Mouse (Mus musculus): ENCODE measurements around the gene Stk35. TPM values are rescaled to one million over a fixed set of nuclear protein-coding genes. Genes with fewer than 3 reads are reported as not detected.
A peak's percentile ranks its signal among the peaks of the same experiment; 100 is the strongest.
"Not testable (repeated sequence)": the region's sequence is repeated elsewhere in the genome, so short reads cannot be mapped to it uniquely, and the experiment has no call there.

The Stk35 gene
- polyA plus RNA-seq, 1 experiment from 2014 or later = 8.8 TPM

DNA sequence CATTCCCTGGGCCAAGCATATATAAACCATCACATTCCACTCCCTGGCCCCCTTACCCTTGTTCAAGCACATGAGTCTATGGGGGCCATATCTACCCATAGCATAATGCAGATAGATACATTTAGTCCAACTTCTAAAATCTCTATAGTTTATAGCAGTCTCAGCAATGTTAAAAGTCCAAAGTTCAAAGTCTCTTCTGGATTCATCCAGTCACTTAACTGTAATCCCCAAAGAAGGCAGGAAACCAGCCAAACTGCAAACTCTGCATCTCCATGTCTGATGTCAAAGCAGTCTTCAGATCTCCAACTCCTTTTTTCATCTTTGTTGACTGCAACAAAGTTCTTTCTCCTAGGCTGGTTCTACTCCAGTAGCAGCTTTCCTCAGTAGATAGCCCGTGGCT is 38.0 kb downstream of the Stk35 start:
- H3K4me3 ChIP-seq (replicated peaks) = no peak overlapping the region
- H3K4me2 ChIP-seq (replicated peaks) = no peak overlapping the region
- no peak overlapping the region for H3K9ac ChIP-seq
- WGBS = 89% methylated on average over 1 of the region's 1 CpGs
- no peak overlapping the region for H3K27ac ChIP-seq
- H3K36me3 ChIP-seq = no peaks in the 10 kb centered on the region
- no peaks in the 10 kb centered on the region for H3K9me3 ChIP-seq
- H3K27me3 ChIP-seq (replicated peaks) = no peaks in the 10 kb centered on the region
- no peak for ATAC-seq
- no peaks in the 10 kb centered on the region for H3K4me1 ChIP-seq (replicated peaks)

DNA sequence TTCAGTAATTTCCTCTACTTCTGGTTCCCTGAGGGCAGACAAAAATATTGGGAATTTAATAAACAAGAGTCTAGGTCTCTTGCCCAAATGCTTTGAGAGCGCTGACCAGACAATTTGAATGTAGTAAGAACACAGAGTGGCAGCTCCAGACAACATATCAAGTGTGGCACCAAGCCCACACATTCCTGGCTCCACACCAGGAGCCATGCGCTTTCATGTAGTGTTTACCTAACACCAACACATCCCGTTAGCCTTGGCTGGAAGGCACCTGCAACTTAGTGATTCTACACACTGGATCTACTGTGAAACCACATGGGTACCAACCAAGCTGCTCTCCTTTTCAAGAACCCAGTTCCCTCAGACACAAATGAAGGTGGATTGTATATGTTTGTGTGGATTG is 45.5 kb downstream of the Stk35 start:
- H3K4me2 ChIP-seq (replicated peaks) = no peak overlapping the region
- H3K4me1 ChIP-seq (replicated peaks) = no peaks in the 10 kb centered on the region
- H3K4me3 ChIP-seq (replicated peaks) = no peak overlapping the region
- 81% methylated on average over 3 of the region's 3 CpGs for WGBS
- no peaks in the 10 kb centered on the region for H3K27me3 ChIP-seq (replicated peaks)
- no peaks in the 10 kb centered on the region for H3K36me3 ChIP-seq
- no peak for ATAC-seq
- no peaks in the 10 kb centered on the region for H3K9me3 ChIP-seq
- no peak overlapping the region for H3K27ac ChIP-seq
- H3K9ac ChIP-seq = no peak overlapping the region

DNA sequence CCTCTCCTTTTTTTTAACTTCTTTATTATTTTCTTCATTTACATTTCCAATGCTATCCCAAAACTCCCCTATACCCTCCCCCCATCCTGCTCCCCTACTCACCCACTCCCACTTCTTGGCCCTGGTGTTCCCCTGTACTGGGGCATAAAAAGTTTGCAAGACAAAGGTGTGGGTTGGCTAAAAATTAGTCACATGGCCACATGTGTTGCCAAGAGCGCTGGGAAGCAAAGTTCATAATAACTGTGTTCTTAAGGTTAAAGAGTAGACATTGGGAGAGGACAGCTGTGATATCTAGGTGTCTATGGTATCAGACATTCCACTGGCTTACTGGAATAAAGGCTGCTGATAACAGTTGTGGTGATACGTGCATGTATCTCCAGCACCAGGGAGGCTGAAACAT is 46.2 kb downstream of the Stk35 start:
- WGBS = 87% methylated on average over 2 of the region's 2 CpGs
- Histone ChIP-seq H3K4me2 (replicated peaks) (no peak overlapping the region), H3K4me3 (replicated peaks) (no peak overlapping the region), H3K27ac (no peak overlapping the region), H3K4me1 (replicated peaks) (no peaks in the 10 kb centered on the region), H3K36me3 (no peaks in the 10 kb centered on the region), H3K27me3 (replicated peaks) (no peaks in the 10 kb centered on the region), H3K9me3 (no peaks in the 10 kb centered on the region), H3K9ac (no peak overlapping the region)
- ATAC-seq = no peak

DNA sequence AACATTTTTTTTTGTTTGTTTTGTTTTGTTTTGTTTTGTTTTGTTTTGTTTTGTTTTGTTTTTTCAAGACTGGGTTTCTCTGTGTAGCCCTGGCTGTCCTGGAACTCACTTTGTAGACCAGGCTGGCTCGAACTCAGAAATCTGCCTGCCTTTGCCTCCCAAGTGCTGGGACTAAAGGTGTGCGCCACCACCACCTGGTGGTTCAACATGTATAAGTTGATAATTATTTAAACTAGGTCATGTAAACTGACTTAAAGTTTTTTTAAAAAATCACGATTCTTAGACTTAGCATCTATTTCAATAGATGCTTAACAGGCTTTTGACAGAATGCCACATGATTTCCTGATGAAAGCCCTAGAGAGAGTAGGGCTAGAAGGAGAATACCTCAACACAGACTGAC is 48.8 kb downstream of the Stk35 start:
- not testable (repeated sequence) for H3K4me2 ChIP-seq (replicated peaks); H3K9ac ChIP-seq; H3K4me3 ChIP-seq (replicated peaks); H3K27me3 ChIP-seq (replicated peaks); H3K4me1 ChIP-seq (replicated peaks); H3K36me3 ChIP-seq; H3K27ac ChIP-seq; H3K9me3 ChIP-seq; ATAC-seq
- WGBS = 87% methylated on average over 3 of the region's 3 CpGs

DNA sequence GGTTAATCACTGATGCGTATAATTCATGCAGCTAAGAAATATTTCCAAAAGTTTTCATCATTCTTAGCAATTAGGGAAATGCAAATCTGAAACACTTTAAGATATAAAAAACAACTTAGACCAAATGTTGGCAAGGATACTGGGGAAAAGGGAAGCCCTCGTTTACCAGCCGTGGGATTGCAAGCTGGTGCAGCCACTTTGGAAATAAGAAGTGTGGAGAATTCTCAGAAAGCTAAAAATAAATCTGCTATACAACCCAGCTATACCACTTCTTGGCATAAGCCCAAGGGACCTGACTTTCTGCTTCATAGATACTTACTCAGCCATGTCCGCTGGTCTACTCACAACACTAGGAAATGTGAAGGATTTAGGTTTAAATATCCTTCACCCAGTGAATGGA is 51.2 kb downstream of the Stk35 start:
- Histone ChIP-seq H3K4me3 (replicated peaks) (no peak overlapping the region), H3K27me3 (replicated peaks) (no peaks in the 10 kb centered on the region), H3K4me2 (replicated peaks) (no peak overlapping the region), H3K27ac (no peak overlapping the region), H3K9ac (no peak overlapping the region), H3K9me3 (no peaks in the 10 kb centered on the region), H3K4me1 (replicated peaks) (no peaks in the 10 kb centered on the region), H3K36me3 (no peaks in the 10 kb centered on the region)
- ATAC-seq = no peak
- WGBS = 73% methylated on average over 4 of the region's 4 CpGs

DNA sequence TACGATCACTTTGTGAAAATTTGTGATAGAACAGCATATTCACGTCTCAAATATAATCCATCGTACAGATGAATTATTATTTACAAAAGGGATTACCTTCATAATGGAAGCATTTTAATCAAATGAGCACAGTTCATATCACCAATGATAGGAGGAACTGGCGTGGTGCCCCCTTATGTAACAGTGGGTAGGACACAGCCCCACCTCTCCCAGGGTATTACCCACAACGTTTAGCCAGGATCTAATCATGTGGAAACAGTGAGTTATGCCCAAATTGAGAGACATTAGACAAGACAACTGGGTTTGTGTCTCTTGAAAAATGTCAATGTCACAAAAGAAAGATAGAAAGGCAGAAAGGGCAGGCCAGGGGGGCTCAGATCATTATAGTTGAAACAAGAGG is 62.9 kb downstream of the Stk35 start:
- no peaks in the 10 kb centered on the region for H3K4me1 ChIP-seq (replicated peaks)
- no peak overlapping the region for H3K4me2 ChIP-seq (replicated peaks)
- no peaks in the 10 kb centered on the region for H3K36me3 ChIP-seq
- 85% methylated on average over 5 of the region's 5 CpGs for WGBS
- H3K9me3 ChIP-seq = no peaks in the 10 kb centered on the region
- no peak overlapping the region for H3K9ac ChIP-seq
- no peak overlapping the region for H3K27ac ChIP-seq
- H3K4me3 ChIP-seq (replicated peaks) = no peak overlapping the region
- no peak for ATAC-seq
- no peaks in the 10 kb centered on the region for H3K27me3 ChIP-seq (replicated peaks)

DNA sequence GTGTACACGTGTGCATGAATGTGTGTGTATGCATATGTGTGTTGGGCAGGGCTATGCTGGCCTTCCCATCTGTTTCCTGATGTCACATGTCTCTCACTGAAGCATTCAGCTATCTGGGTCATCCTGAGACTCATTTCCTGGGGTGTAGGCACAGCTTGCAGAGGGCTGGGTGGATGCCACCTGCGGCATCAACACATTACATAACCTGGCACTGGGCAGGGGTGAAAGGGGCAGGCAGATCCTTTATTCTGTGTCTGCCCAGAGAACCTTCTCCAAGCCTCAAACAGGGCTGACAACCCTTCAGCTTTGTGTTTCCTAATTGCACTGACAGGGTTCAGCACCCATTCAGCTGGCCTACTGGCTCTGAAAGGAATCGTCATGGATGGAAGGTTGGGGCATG is 64.6 kb downstream of the Stk35 start:
- 78% methylated on average over 3 of the region's 3 CpGs for WGBS

DNA sequence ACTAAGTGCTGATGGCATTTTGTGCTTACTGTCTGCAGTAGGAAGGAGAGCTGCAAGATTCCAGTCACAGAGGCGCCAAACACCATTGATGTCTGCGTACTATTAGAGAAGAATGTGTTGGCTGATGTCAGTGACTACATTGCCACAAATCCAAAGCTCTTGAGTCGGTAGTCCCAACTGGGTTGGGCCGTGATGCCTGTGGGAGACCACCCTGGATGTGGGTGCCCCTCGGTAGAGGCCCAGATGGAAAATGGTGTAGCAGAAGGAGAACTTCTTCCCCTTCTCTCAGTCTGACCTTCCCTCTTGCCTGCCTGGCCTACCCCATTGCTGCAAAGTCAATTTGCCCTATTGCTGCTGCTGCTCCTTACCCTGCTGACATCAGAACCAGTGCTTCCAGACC is 68.8 kb downstream of the Stk35 start:
- H3K4me1 ChIP-seq (replicated peaks) = no peaks in the 10 kb centered on the region
- WGBS = 88% methylated on average over 5 of the region's 5 CpGs
- no peak overlapping the region for H3K4me3 ChIP-seq (replicated peaks)
- no peak overlapping the region for H3K27ac ChIP-seq
- H3K36me3 ChIP-seq = no peaks in the 10 kb centered on the region
- no peaks in the 10 kb centered on the region for H3K9me3 ChIP-seq
- no peak overlapping the region for H3K9ac ChIP-seq
- no peak for ATAC-seq
- H3K4me2 ChIP-seq (replicated peaks) = no peak overlapping the region
- H3K27me3 ChIP-seq (replicated peaks) = no peaks in the 10 kb centered on the region

More for the DNA sequence above, 64.6 kb downstream of the Stk35 start:
- no peak for ATAC-seq
- H3K4me2 ChIP-seq (replicated peaks) = no peak overlapping the region
- no peaks in the 10 kb centered on the region for H3K4me1 ChIP-seq (replicated peaks)
- no peak overlapping the region for H3K4me3 ChIP-seq (replicated peaks)
- no peaks in the 10 kb centered on the region for H3K9me3 ChIP-seq
- H3K36me3 ChIP-seq = no peaks in the 10 kb centered on the region
- no peak overlapping the region for H3K27ac ChIP-seq
- H3K27me3 ChIP-seq (replicated peaks) = no peaks in the 10 kb centered on the region
- no peak overlapping the region for H3K9ac ChIP-seq

DNA sequence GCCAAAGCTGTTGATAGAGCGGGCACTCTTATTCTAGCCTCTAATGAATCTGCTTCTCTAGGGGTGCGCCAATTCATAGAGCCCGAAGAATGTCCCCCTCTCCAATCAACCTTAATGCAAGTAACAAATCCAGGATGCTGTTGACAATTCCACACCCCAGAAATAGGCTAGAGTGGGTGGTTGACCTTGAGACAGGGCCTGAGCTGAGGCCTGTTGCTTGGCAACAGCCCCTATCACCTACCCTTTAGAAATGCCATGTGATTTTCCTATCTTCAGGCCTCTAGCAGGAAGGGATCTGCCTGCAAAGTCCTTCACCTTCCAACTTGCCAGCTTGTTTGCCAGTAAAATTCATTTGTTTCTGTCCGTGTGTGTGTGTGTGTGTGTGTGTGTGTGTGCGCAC is 70.9 kb downstream of the Stk35 start:
- WGBS = 77% methylated on average over 5 of the region's 5 CpGs
- H3K4me1 ChIP-seq (replicated peaks) = no peaks in the 10 kb centered on the region

DNA sequence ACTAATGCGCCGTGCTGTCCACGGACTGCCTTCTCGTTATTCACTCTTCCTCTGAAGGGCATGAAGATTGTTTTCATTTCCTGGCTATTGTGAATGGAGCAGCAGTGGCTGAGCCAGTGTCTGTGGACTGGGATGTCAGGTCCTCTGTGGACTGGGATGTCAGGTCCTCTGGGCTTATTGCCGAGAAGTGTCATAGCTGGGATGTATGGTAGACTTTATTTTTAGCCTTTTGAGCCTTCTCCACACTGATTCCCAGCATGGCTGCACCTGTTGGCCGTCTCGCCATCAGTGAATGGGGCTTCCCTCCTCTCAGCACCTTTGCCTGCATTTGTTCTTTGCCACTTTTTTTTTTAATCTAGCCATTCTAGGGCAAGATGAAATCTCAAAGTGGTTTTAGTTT is 71.8 kb downstream of the Stk35 start:
- H3K27ac ChIP-seq = no peak overlapping the region
- no peaks in the 10 kb centered on the region for H3K36me3 ChIP-seq
- H3K4me3 ChIP-seq (replicated peaks) = no peak overlapping the region
- H3K9ac ChIP-seq = no peak overlapping the region
- H3K27me3 ChIP-seq (replicated peaks) = no peaks in the 10 kb centered on the region
- no peaks in the 10 kb centered on the region for H3K9me3 ChIP-seq
- WGBS = 84% methylated on average over 7 of the region's 7 CpGs
- no peak for ATAC-seq
- no peak overlapping the region for H3K4me2 ChIP-seq (replicated peaks)
- H3K4me1 ChIP-seq (replicated peaks) = no peaks in the 10 kb centered on the region

More for the DNA sequence above, 70.9 kb downstream of the Stk35 start:
- ATAC-seq = no peak
- no peaks in the 10 kb centered on the region for H3K27me3 ChIP-seq (replicated peaks)
- H3K9me3 ChIP-seq = no peaks in the 10 kb centered on the region
- no peaks in the 10 kb centered on the region for H3K36me3 ChIP-seq
- no peak overlapping the region for H3K4me3 ChIP-seq (replicated peaks)
- no peak overlapping the region for H3K4me2 ChIP-seq (replicated peaks)
- H3K9ac ChIP-seq = no peak overlapping the region
- H3K27ac ChIP-seq = no peak overlapping the region

DNA sequence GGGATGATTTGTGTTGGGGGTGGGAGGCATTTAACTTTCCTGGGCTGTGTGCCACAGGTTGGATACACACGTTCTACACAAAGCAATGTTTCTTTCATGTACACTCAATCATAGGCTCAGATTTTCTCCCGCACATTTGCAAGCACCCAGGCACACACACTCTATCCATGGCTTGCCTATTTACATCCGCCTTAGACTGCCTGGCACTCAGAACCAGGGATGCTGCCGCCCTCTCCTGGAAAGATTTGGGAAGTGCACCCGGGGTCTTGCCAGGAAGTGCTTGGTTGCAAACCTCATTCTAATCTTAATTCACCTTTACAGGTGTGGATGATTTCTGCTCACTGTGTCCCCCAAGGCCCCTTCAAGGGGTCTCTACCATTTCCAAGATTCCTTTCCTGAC is 73.2 kb downstream of the Stk35 start:
- H3K27me3 ChIP-seq (replicated peaks) = no peaks in the 10 kb centered on the region
- WGBS = 5% methylated on average over 5 of the region's 5 CpGs
- H3K9me3 ChIP-seq = no peaks in the 10 kb centered on the region
- H3K4me3 ChIP-seq (replicated peaks) = no peak overlapping the region
- H3K36me3 ChIP-seq = no peaks in the 10 kb centered on the region
- no peak overlapping the region for H3K27ac ChIP-seq
- ATAC-seq = peak; percentile 51; the same call in 1 of the 2 replicates
- no peak overlapping the region for H3K9ac ChIP-seq
- H3K4me2 ChIP-seq (replicated peaks) = no peak overlapping the region
- no peaks in the 10 kb centered on the region for H3K4me1 ChIP-seq (replicated peaks)

DNA sequence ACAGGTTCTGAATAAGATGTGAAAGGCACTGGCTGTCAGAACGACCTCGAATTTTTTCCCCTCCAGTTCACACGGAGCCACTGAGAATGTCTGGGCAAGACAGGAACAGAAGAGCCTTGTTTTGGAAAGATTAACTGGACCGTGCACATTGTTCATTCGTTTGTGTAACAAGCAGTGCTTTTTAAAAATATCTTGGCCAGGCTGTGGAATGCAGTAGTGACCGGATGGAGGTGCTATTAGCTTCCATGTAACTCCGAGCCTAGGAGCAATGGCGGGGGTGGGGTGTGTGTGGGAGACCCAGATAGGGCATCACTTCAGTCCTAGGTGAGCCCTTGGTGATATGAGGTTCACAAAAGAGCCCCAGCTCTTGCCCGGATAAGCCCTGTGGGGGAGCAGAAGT is 73.8 kb downstream of the Stk35 start:
- Histone ChIP-seq H3K36me3 (no peaks in the 10 kb centered on the region), H3K4me2 (replicated peaks) (no peak overlapping the region), H3K27me3 (replicated peaks) (no peaks in the 10 kb centered on the region), H3K4me3 (replicated peaks) (no peak overlapping the region), H3K4me1 (replicated peaks) (no peaks in the 10 kb centered on the region), H3K9ac (no peak overlapping the region), H3K9me3 (no peaks in the 10 kb centered on the region), H3K27ac (no peak overlapping the region)
- no peak for ATAC-seq
- WGBS = 70% methylated on average over 9 of the region's 9 CpGs

DNA sequence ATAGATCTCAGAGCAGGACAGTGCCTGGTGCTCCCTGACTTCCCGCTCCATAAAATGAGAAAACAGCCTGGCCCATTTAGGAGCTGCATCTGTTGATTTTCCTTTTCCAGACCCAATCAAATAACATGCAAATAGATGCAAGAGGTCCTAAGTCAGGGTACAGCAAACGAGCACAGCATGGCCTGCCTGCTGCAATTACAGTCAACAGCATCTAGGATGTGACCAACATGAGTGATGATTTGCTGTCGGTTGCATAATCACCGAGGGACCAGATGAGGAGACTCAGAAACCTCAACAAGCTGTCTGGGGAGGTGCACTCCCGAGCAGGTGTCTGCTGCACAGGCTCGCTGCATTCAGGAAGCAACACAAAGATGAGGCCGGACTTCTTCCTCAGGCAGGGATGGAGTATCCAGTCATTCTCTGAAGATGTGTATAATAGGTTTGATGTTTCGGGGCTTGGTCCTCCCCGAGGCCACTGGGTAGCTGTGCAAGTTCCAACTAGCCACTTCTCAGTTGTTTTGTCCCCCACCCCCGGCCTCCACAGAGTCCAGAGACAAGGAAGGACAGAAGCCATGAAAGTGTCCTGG is 74.3 kb downstream of the Stk35 start:
- H3K9ac ChIP-seq = no peak overlapping the region
- WGBS = 75% methylated on average over 10 of the region's 10 CpGs
- ATAC-seq = no peak
- no peaks in the 10 kb centered on the region for H3K9me3 ChIP-seq
- no peaks in the 10 kb centered on the region for H3K27me3 ChIP-seq (replicated peaks)
- no peak overlapping the region for H3K4me3 ChIP-seq (replicated peaks)
- H3K4me1 ChIP-seq (replicated peaks) = no peaks in the 10 kb centered on the region
- H3K36me3 ChIP-seq = no peaks in the 10 kb centered on the region
- no peak overlapping the region for H3K4me2 ChIP-seq (replicated peaks)
- H3K27ac ChIP-seq = no peak overlapping the region
